Mouse (Mus musculus): ENCODE data around the gene Tmem192. TPM values are rescaled to one million over a fixed set of nuclear protein-coding genes. Genes with fewer than 3 reads are reported as not detected.

Gene Tmem192
- total RNA-seq, 2 experiments from 2014 or later, result 18.6 to 21.4 TPM

DNA sequence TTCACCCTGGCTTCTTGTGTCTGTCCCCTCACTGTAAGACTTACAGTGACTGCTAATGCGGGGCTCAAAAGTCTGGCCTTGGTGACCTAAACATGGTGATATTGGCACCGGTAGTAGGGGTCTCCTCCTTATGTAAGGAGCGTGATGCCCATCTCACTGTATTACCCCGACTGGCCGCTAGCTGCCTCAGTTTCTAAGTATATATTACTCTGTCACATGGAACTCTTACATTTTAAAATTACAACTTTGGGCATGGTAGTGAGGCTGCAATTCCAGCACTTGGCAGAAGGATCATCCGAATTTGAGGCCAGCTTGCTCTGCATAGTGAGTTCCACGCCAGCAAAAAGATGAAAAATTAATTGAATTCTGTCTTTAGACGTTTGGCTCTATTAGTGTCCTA lies 6.0 kb upstream of the Tmem192 start:
- intact Hi-C loops (cut with DNase I), result loop anchor here (2.0 to 5.0 kb wide), 4 partner anchors 94 to 322 kb away; partner anchors contain the start of gene Cpe
- Histone ChIP-seq H3K27ac (no peak overlapping the region), H3K4me3 (no peak overlapping the region)
- DNase-seq, result no peak
- no peak for TF ChIP-seq CTCF (IDR thresholded peaks at IDR 0.05)

DNA sequence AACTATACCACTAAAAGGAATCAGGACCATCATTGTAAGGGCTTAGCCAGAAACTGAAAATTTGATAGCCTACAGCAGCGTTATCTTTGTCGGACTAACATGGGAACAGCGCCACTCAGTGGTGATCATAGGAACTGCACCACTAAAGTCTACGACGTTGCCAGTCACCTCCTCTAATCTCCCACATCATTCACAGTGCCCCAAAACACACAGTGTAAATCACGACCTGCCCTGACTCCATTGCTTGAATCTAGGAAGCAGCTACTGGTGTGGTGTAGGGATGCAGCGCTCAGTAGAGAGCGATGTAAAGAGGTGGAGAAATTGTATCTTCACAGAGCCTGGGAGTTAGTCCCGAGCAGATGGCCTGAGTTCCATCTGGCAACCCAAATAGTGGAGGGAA lies 5.5 kb upstream of the Tmem192 start:
- peak; percentile 99; the same call in 1 of the 2 replicates for TF ChIP-seq CTCF (IDR thresholded peaks at IDR 0.05)
- Histone ChIP-seq H3K4me3 (no peak overlapping the region), H3K27ac (no peak overlapping the region)
- intact Hi-C loops (cut with DNase I), result loop anchor here (2.0 to 5.0 kb wide), 4 partner anchors 94 to 323 kb away; partner anchors contain the start of gene Cpe
- DNase-seq, result peak; percentile 80

DNA sequence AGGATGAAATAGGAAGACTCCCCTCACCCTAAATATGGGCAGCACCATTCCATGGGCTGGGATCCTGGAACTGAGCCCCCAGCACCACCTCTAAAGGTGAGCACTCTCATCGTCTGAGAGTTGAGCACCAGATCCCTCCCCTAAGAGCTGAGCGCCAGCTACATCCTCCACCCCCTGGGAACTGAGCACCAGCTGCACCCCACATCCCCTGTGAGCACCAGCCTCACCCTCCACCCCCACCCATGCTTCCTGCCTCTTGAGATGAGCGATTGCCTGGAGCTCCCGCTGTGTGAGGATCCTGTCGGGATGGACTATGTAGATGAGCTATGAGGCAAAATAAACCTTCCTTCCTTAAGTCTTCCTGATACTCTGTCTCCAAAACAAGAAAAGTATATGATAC lies 4.0 kb upstream of the Tmem192 start:
- Histone ChIP-seq H3K27ac (no peak overlapping the region), H3K4me3 (no peak overlapping the region)
- no peak for DNase-seq
- intact Hi-C loops (cut with DNase I), result loop anchor here (5.0 kb wide), 2 partner anchors 96 to 166 kb away; no protein-coding TSS in a partner anchor
- no peak for TF ChIP-seq CTCF (IDR thresholded peaks at IDR 0.05)

DNA sequence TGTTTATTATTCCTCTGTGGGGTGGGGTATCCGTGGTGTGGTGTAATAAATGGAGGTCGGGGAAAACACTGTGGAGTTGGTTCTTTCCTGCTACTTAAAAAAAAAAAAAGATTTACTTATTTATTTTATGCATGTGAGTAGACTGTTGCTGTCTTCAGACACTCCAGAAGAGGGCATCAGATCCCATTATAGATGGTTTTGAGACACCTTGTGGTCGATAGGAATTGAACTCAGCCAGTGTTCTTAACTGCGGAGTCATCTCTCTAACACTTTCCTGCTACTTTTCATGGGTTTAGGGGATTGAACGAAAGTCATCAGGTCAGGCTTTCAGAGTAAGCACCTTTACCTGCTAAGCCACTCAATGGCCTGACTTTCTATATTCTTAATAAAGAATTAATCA lies 2.2 kb upstream of the Tmem192 start:
- no peak for DNase-seq
- peak; percentile 31 for TF ChIP-seq CTCF (IDR thresholded peaks at IDR 0.05)
- H3K27ac ChIP-seq, result no peak overlapping the region
- intact Hi-C loops (cut with DNase I), result loop anchor here (5.0 kb wide), 3 partner anchors 98 to 213 kb away; partner anchors contain the start of gene Msmo1
- no peak overlapping the region for H3K4me3 ChIP-seq

DNA sequence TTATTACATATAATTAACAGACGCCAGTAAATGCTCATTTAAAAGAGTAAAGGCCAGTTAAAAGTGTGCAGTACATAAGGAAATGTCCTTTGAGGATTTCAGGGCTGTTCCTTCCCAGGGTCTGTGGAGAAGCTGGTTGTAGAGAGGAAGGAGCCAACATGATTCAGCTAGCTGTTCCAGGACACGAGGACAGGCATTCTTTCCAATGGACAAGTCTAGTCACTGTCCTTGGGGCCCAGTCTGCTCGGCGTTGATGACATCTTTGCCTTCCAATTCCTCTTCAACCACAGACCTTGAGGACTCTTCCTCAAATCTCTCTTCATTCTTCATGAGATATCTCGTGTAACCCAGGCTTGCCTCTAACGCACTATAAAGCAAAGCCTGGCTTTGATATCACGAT lies 1.4 kb upstream of the Tmem192 start:
- TF ChIP-seq CTCF (IDR thresholded peaks at IDR 0.05), result no peak
- DNase-seq, result no peak
- intact Hi-C loops (cut with DNase I), result loop anchor here (5.0 kb wide), 1 partner anchor 213 kb away; the partner anchor contains the start of gene Msmo1
- no peak overlapping the region for H3K4me3 ChIP-seq
- H3K27ac ChIP-seq, result no peak overlapping the region

DNA sequence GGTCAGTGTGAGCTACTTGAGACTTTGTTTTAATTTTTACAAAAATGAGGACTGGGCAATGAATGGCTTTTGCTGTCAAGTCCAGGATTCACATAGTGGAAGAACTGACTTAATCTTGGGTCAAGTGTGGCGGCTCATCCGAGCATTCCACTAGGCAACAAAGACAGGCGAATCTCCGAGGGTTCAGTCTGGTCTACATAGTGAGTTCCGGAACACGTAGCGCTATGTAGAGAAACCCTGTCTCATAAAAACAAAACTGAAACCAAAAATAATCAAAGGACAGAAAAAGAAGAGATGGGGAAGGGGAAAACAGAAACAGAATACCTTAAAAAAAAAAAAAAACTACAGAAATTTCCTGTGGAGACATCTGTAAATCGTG lies 555 bp upstream of the Tmem192 start:
- intact Hi-C loops (cut with DNase I), result loop anchor here (5.0 kb wide), 1 partner anchor 214 kb away; the partner anchor contains the start of gene Msmo1

DNA sequence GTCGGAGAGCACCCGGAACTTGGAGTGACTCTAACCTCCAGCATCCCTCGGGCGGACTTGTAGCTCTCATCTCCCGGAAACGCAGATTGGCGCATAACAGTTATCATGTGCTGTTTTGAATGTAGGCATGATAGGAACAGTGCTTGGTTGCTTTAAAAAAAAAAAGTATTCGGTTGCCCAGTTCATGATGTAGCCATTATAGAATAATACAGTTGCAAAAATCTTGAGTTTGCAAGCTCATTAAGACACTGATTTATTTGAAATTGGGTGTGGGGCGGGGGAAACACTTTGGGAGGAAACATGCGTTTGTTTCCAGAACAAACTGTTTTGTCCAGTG lies 681 bp downstream of the Tmem192 start:
- TF ChIP-seq CTCF (IDR thresholded peaks at IDR 0.05), result no peak
- Histone ChIP-seq H3K27ac (peak overlapping the region; percentile 95), H3K4me3 (peak overlapping the region; percentile 98)
- intact Hi-C loops (cut with DNase I), result loop anchor here (5.0 kb wide), 1 partner anchor 215 kb away; the partner anchor contains the start of gene Msmo1
- DNase-seq, result no peak

More for the DNA sequence above, 555 bp upstream of the Tmem192 start:
- Histone ChIP-seq H3K4me3 (peak overlapping the region; percentile 98), H3K27ac (peak overlapping the region; percentile 95)
- no peak for DNase-seq
- TF ChIP-seq CTCF (IDR thresholded peaks at IDR 0.05), result no peak

DNA sequence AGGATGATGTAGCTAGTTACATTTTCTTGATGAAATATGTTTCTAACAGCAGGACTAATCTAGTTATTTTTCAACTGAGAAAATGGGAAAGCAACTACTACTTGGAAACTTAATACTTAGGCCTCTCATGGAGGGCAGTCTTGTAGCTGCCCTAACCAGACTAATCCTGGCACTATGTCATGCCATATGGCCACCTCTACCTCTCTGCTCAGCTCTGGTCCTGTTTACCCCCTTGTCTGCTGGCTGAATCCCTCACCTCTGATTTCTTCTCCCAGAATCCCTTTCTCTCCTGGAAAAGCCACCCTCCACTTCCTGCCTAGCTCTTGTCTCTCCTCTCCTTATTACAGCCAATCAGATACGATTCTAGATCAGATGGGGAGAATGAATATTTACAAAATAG lies 1.4 kb downstream of the Tmem192 start:
- intact Hi-C loops (cut with DNase I), result loop anchor here (5.0 kb wide), 1 partner anchor 216 kb away; the partner anchor contains the start of gene Msmo1

DNA sequence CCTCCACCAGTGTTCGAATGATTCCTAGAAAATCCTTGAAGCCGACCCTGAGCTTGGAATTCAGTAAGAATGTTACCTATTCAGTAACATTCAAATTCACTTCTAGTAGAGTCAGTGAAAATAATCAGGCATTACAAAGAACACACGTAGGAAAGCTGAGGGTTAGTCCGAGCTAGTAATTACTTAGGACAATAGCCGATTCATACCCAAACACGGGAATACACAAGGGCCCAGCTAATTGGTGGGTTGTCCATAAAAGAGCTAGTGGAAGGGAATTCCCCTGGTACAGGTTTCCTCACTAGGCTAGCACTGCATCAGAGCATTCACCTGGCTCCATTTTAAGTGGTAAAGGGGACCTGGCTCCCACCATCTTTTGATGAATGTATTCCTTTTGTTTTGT lies 5.1 kb downstream of the Tmem192 start:
- no peak for DNase-seq
- intact Hi-C loops (cut with DNase I), result no loop called here
- Histone ChIP-seq H3K27ac (no peak overlapping the region), H3K4me3 (no peak overlapping the region)
- TF ChIP-seq CTCF (IDR thresholded peaks at IDR 0.05), result no peak

More for the DNA sequence above, 1.4 kb downstream of the Tmem192 start:
- Histone ChIP-seq H3K4me3 (no peak overlapping the region), H3K27ac (no peak overlapping the region)
- no peak for DNase-seq
- TF ChIP-seq CTCF (IDR thresholded peaks at IDR 0.05), result no peak

DNA sequence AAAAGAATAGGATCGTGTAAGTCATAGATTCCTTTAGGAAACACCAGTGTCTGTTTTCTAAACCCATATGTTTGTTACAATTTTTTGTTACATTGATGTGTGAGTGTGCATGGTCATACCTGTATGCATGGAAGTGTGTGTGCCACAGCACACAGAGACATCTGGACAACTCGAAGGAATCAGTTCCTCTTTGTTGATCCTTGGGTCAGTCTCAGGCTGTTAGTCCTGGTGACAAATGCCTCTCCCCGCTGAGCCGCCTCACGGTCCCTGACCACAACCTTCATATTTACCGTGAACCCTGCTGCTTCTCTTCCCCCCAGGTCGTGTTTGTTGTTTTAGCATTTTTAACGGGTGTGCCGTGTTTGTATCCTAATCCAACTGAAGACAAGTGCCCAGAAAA lies 12.0 kb downstream of the Tmem192 start:
- TF ChIP-seq CTCF (IDR thresholded peaks at IDR 0.05), result no peak
- DNase-seq, result no peak
- intact Hi-C loops (cut with DNase I), result no loop called here
- Histone ChIP-seq H3K4me3 (no peak overlapping the region), H3K27ac (no peak overlapping the region)

DNA sequence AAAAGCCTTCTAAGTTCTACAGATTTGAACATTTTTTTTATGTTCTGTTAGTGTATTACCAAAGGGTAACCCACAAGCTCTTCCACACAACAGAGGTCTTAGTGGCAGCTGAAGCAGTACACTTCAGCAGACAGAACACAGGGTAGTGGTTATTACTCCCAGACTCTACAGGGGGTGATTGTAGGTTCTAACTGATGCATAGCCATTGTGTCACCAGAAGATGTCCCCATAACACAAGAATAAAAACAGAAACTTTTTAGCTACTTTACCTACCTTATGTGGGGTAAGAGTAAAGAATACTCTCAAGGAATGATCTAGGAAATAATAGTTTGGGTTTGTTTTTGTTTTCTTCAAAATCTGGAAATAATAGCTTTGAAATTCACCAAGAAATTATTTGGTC lies 15.9 kb downstream of the Tmem192 start:
- peak; percentile 34; the same call in 1 of the 2 replicates for TF ChIP-seq CTCF (IDR thresholded peaks at IDR 0.05)
- no peak for DNase-seq
- intact Hi-C loops (cut with DNase I), result no loop called here
- H3K4me3 ChIP-seq, result no peak overlapping the region
- H3K27ac ChIP-seq, result no peak overlapping the region

DNA sequence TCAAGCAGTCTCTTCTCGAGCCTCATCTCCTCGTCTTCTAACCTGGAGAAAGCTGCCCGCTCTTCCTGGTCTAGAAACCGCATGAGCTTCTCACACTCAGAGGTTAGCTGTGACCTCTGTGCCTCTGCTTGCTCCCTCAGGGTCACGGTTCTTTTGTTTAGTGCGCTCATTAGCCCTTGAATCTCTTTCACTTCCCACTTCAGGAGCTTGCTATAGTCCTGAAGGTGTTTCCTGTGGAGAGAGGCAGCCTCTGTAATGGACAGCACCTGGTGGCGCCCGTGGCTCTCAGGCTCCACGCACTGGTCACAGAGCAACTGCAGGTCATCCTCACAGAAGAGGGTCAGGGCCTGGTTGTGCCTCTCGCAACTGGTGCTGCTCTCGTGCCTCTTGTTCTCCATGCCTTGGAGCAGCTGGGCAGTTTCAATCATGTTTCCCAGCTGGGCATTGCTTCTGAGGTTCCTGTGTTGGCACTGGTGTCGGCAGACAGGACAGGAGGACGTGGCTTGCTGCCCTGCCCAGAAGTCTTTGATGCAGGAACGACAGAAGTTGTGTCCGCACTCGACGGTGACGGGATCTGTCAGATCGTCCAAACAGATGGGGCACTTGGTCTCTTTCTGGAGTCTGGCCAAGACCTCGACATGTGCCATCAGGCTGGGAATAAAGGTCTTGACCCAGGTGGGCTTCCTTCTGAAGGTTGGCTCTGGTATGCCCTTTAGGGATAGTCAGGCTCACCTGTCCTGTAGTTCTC lies 36.3 kb downstream of the Tmem192 start:
- Histone ChIP-seq H3K4me3 (no peak overlapping the region), H3K27ac (no peak overlapping the region)
- intact Hi-C loops (cut with DNase I), result no loop called here
- no peak for TF ChIP-seq CTCF (IDR thresholded peaks at IDR 0.05)
- DNase-seq, result no peak

DNA sequence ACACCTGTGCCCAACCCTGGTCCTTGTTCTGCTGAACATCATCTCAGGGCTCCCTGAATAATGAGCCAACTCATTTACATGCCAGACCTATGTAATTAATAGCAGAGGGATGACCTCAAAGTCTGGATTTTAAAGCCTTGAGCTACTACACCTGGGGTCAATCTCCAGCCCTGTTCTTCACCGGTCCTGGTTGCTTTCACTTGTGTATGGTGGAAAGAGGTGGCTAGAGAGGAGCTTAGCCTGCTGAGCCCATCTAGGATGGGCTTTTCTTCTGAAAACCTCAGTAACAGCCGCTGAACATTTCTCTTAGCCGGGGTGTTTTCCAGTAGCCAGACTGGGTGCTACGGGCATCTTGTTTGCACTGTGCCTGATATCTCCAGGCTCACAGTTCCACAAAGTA lies 40.7 kb downstream of the Tmem192 start, which contains the start of gene Trim75:
Gene Trim75 (minus strand): TSS at position 101 of the 400 bp plus-strand sequence.
- intact Hi-C loops (cut with DNase I), result no loop called here
- TF ChIP-seq CTCF (IDR thresholded peaks at IDR 0.05), result no peak
- DNase-seq, result no peak
- Histone ChIP-seq H3K27ac (no peak within 1 kb of the TSS), H3K4me3 (no peak within 1 kb of the TSS)

All from gastrocnemius, adult 2 months (tissue).